Mouse (Mus musculus) intestine, postnatal 0 days (tissue): ENCODE results near the gene Bub1b. TPM values are rescaled to one million over a fixed set of nuclear protein-coding genes. Genes with fewer than 3 reads are reported as not detected.
A peak's percentile ranks its signal among the peaks of the same experiment; 100 is the strongest.
"Not testable (repeated sequence)": the region's sequence is repeated elsewhere in the genome, so short reads cannot be mapped to it uniquely, and the experiment has no call there.

Experiments used
- ATAC-seq: fragments of 200-750 bp; cut with Nextera tagmentation; 2 replicates; pipeline ENCODE4 v1.8.0; 2017; ENCODE audit warnings: mild to moderate bottlenecking, moderate TSS enrichment, moderate library complexity
- H3K27ac ChIP-seq: fragments of 300-500 bp; sonication (generic); 2 replicates; pipeline ENCODE4 v1.5.1; 2014; ENCODE audit warnings: mild to moderate bottlenecking, low read depth, low read length, moderate library complexity
- H3K27me3 ChIP-seq: fragments of 300-500 bp; sonication (generic); replicated peaks from 2 replicates; pipeline ENCODE4 v1.6.1; 2014; ENCODE audit warnings: low read length, mixed read lengths; ENCODE audit not compliant: control insufficient read depth, insufficient read depth
- H3K36me3 ChIP-seq: fragments of 300-500 bp; sonication (generic); 2 replicates; pipeline ENCODE4 v1.6.1; 2014; ENCODE audit warnings: mild to moderate bottlenecking, moderate library complexity; ENCODE audit not compliant: control insufficient read depth, insufficient read depth
- H3K4me1 ChIP-seq: fragments of 300-500 bp; sonication (generic); replicated peaks from 2 replicates; pipeline ENCODE4 v1.6.1; 2014; ENCODE audit warnings: antibody characterized with exemption, low read length, mixed read lengths; ENCODE audit not compliant: control insufficient read depth, insufficient read depth
- H3K4me2 ChIP-seq: fragments of 300-500 bp; sonication (generic); replicated peaks from 2 replicates; pipeline ENCODE4 v1.6.1; 2014; ENCODE audit warnings: low read depth, mild to moderate bottlenecking, moderate library complexity
- H3K4me3 ChIP-seq: fragments of 300-500 bp; sonication (generic); 2 replicates; pipeline ENCODE4 v1.5.1; 2014; ENCODE audit warnings: low read depth, low read length
- H3K9ac ChIP-seq: fragments of 300-500 bp; sonication (generic); 2 replicates; pipeline ENCODE4 v1.6.1; 2014; ENCODE audit warnings: mild to moderate bottlenecking, low read depth, low read length
- H3K9me3 ChIP-seq: fragments of 300-500 bp; sonication (generic); 2 replicates; pipeline ENCODE4 v1.6.1; 2016; ENCODE audit warnings: mixed run types; ENCODE audit not compliant: control insufficient read depth
- CTCF ChIP-seq: sonication (generic); IDR thresholded peaks from 2 replicates; pipeline ENCODE4 v1.5.1; 2016; ENCODE audit warnings: low read depth, mild to moderate bottlenecking, control low read depth, antibody characterized with exemption, moderate library complexity
- WGBS: fragments of 180-500 bp; shearing (Covaris S2); extraction: QIAGEN DNeasy Blood & Tissue Kit; methylation state at CpG from one replicate; pipeline ENCODE4 v1.1.7; 2014; 5-methylcytosine and 5-hydroxymethylcytosine counted together
- polyA plus RNA-seq: library from polyadenylated mRNA; unstranded; fragments of >200 nt; fragmentation: Nextera tagmentation; extraction: Ambion mirVana; gene quantifications from 2 replicates; pipeline ENCODE4 v1.2.1, GENCODE M21; 2015

Gene Bub1b
- polyA plus RNA-seq, result 8.9 and 9.9 TPM in 2 replicates

DNA sequence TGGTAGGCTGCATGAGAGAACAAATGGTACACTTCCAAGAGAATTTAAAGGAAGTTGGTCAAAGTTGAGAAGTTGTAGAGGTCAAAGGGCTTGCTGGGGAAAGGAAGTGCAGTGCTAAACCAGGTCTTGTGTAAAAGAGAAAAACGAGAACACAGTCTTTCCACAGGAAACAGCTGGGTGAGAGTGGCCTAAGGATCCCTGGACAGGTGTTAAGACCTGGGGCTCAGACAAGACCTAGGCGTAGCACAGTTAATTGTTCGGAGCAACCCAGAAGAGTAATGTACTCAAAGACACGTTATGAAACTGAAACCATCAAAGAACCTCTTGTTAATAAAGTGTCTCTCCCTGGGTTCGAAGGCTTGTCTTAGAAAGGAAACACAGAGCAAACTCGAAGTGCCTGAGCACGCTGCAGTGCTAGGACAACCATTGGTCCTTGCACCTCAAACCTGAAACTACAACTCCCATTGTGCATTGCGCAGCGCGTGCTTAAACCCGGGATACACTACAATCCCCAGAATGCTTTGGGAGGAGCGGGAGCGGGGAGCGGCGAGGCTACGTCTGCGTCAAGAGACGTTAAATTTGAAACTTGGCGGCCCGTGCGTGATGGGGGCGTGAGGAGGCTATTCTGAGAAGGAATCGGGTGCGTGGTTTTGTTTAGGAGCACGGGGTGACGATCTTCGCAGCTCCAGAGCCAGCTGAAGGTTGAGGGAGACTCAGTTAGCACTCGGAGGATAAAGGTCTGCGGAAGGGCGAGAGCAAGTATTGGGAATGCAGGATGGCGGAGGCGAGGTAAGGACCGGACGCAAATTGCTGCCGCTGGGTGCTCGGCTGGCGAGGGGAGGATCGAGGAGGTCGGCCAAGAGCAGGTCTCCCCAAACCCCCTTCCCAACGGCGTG is at the start of gene Bub1b:
Gene Bub1b, plus strand, starts transcription at position 539 of the 896 bp plus-strand sequence.
- H3K27ac ChIP-seq, result no peak within 1 kb of the TSS
- peak; percentile 95 for ATAC-seq

DNA sequence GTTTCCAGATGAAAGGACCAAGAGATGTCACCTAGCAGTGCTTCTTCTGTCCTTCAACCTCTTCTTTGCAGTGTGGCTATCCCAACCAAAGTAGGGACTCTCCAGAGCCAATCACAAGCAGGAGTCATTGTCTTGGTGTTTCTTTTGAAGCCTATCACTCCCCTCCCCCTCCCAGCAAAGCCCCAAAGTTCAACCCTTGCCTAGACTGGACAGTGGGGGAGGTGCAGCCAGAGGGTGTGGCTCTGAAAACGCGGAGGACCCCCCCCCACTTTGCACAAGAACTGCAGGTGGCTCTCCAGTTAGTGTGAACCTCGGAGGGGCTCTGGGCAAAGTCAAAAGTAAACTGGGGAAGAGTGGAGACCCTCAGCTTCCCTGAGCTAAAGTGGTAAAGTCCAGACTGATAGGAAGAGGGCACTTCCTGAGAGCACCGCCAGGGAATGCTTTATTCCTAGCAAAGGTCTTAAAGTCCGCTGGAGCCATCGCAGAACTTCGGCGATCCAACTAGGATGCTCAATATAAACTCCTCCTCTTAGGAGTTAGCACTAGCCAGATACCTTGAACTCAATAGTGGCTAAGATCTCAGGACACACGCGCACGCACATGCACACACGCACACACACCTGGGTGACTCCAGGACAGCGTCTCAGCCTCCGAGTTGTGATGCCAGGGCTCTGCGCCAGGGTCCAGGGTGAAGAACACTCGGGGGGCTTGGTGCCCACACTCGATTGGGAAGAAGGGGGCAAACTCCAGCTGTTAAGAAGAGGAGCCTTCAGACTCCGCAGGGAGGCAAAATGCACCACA is 49.4 kb upstream of the Bub1b start:
- peaks cover 28% of the 10 kb centered on the region for H3K4me1 ChIP-seq
- ATAC-seq, result no peak
- H3K9me3 ChIP-seq, result no peaks in the 10 kb centered on the region

More for the DNA sequence above, at the start of gene Bub1b:
- H3K27me3 ChIP-seq, result no peaks in the 10 kb centered on the region
- H3K9ac ChIP-seq, result peak within 1 kb of the TSS; percentile 51
- H3K4me3 ChIP-seq, result peak within 1 kb of the TSS; percentile 84
- no peaks in the 10 kb centered on the region for H3K9me3 ChIP-seq
- peaks cover 3% of the 10 kb centered on the region; the same call in 1 of the 2 replicates for H3K4me1 ChIP-seq
- WGBS, result 5% methylated on average over 41 of the region's 41 CpGs
- no peak for TF ChIP-seq CTCF
- peak within 1 kb of the TSS; percentile 87 for H3K4me2 ChIP-seq
- no peaks in the 10 kb centered on the region; the same call in 1 of the 2 replicates for H3K36me3 ChIP-seq

DNA sequence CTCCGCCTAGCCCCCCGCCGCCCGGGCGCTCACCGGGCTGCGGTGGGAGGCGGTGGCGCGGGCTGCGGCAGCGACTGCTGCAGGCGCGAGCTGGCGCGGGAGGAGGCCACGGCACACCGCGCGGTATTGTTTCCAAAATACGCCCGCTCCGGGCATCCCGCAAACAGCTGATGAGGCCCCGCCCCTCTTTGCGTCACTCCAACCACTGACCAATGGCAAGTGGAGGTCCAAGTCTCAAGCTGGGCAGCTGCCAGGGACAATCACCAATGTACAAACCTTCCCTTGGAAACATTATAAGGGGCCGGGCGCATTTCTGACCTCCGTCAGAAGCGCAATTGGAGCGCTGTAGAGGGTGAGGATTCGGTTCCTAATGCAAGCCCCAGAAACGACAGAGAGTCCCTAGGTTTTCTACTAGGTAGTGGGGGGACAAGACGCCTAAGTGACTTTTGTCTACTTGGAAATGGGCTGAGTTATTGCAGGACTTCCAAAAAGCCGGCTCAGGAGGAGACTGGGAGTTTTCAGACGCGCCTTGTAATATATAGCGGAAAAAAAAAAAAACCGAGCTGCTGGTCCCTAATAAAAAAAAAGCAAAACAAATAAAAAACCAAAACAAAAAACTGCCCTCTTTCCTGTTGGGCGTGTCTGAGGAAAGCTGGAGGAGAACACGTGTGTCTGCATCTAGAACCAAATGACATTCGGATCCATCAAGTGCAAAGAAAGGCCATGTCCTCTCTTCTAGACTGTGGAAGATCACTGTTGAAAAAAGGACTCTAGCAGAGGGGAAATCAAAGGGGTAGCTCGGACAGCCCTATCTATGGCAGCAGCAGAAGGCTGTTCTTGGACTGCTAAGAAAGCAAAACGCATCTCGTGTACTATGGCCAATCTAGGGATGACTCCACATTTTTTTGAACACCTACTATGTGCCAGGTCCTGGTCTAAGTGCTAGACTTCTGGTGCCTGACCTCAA is 48.2 kb upstream of the Bub1b start, which contains the start of gene Bmf:
Gene Bmf, minus strand, starts transcription at position 181 of the 967 bp plus-strand sequence.
- Histone ChIP-seq H3K9ac (peak within 1 kb of the TSS; percentile 58), H3K36me3 (no peaks in the 10 kb centered on the region), H3K27ac (peak within 1 kb of the TSS; percentile 61), H3K4me2 (peak within 1 kb of the TSS; percentile 89), H3K4me3 (peak within 1 kb of the TSS; percentile 83), H3K4me1 (peaks cover 25% of the 10 kb centered on the region), H3K27me3 (no peaks in the 10 kb centered on the region), H3K9me3 (no peaks in the 10 kb centered on the region)
- WGBS, result under 1% methylated on average over 45 of the region's 45 CpGs
- ATAC-seq, result peak; percentile 71
- TF ChIP-seq CTCF, result no peak

More for the DNA sequence above, 49.4 kb upstream of the Bub1b start:
- peak overlapping the region; percentile 61 for H3K27ac ChIP-seq
- peak overlapping the region; percentile 89 for H3K4me2 ChIP-seq
- peak; percentile 56 for TF ChIP-seq CTCF
- WGBS, result under 1% methylated on average over 18 of the region's 18 CpGs
- H3K9ac ChIP-seq, result peak overlapping the region; percentile 58
- peak overlapping the region; percentile 83 for H3K4me3 ChIP-seq
- H3K36me3 ChIP-seq, result no peaks in the 10 kb centered on the region
- H3K27me3 ChIP-seq, result no peaks in the 10 kb centered on the region

DNA sequence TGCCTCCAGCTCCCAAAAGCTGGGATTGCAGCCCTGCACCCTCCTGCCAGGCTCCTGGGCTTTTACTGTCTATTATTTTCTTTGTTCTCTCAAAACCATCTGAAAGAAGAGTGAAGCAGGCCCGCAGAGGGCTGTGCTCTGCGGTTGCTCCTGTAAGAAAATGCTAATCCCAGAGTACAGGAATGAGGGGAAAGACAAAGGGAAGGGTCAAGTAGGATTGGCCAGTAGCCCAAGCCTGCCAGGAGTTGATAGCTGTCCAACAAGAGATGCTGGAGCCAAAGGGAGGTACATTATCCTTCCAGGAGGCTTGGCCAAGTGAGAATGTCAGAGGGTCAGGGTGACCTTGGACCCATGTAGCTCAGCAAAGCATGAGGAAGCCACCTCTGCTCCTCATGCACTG is 46.4 kb upstream of the Bub1b start:
- Histone ChIP-seq H3K9ac (no peak overlapping the region), H3K4me3 (no peak overlapping the region), H3K27me3 (no peaks in the 10 kb centered on the region), H3K4me1 (peaks cover 11% of the 10 kb centered on the region; the same call in 1 of the 2 replicates), H3K27ac (no peak overlapping the region), H3K9me3 (no peaks in the 10 kb centered on the region), H3K4me2 (no peak overlapping the region), H3K36me3 (no peaks in the 10 kb centered on the region)
- 59% methylated on average over 2 of the region's 2 CpGs for WGBS
- no peak for TF ChIP-seq CTCF
- no peak for ATAC-seq

DNA sequence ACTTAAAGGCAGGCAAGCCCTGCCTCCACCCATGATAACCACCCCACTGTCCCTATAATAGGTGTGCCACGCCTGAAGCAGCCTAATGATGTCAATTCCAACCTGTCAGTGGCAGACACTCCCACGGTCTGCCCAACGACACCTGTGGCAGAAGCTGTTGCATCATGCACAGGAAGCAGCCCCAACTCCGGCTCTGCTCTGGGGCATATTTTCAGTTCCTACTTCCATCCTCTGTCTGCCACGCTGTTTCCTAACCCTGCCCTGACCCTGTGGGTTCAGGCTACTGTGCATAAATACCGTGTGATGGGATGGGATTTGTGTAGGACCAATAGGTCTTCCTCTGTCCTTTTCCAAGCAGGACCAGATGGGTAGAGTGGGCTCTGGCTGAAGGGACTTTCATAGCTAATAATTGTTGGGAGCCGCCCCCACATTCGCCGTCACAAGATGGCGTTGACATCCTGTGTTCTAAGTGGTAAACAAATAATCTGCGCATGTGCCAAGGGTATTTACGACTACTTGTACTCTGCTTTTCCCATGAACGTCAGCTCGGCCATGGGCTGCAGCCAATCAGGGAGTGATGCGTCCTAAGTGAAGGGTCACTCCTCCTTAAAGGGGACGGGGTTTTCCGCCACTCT is 43.5 kb upstream of the Bub1b start:
- ATAC-seq, result peak; percentile 71
- H3K27me3 ChIP-seq, H3K9me3 ChIP-seq, H3K36me3 ChIP-seq, H3K4me1 ChIP-seq: not testable (repeated sequence)
- H3K27ac ChIP-seq, result peak overlapping the region; percentile 68
- H3K4me2 ChIP-seq, result peak overlapping the region; percentile 52
- 52% methylated on average over 14 of the region's 17 CpGs for WGBS
- H3K9ac ChIP-seq, result peak overlapping the region; percentile 31; the same call in 1 of the 2 replicates
- peak overlapping the region; percentile 29 for H3K4me3 ChIP-seq
